Mouse (Mus musculus) gastrocnemius, adult 8-10 months (tissue): ENCODE data around the gene Dpp9. TPM values are rescaled to one million over a fixed set of nuclear protein-coding genes. Genes with fewer than 3 reads are reported as not detected.
"Not testable (repeated sequence)": the region's sequence is repeated elsewhere in the genome, so short reads cannot be mapped to it uniquely, and the experiment has no call there.

Experiments
- DNase-seq, 2 experiments: peaks; one replicate each; pipeline ENCODE4 v3.0.0; 2022; ENCODE audit warnings: low spot score in 2 of 2
- total RNA-seq, 4 experiments: library from RNA; stranded (reverse); gene quantifications; 2 replicates each; pipeline ENCODE4 v1.2.4; 2022

Dpp9 gene
- total RNA-seq = 10 to 100 TPM; 37.9 to 45.7 (median 43.0) TPM

- DNase-seq = peak; percentile 83 to 86
These were observed at the start of gene Dpp9 for GRCm38 (mm10) chr17:56218377-56219191. Dpp9 (minus strand) TSS chr17:56218905.

DNA sequence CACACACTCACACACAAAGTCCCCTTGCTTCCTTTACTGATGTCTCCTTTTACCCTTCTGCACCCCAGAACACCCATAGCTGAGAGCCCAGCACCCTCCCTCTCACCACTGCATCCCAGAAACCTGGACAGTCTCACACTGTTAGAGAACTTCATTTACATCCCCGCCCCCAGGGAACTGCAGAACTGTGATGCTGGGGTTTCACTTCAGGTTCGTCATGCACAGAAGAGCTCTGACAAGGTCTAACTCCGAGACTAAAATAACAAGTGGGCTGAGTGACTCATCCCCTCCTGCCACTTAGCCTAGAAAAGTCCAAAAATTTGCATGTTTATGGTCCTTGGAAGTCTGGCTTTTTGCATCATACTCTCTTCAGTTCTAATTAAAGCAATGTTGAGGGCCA is 47.6 kb upstream of the Dpp9 start:
- no peak for DNase-seq

DNA sequence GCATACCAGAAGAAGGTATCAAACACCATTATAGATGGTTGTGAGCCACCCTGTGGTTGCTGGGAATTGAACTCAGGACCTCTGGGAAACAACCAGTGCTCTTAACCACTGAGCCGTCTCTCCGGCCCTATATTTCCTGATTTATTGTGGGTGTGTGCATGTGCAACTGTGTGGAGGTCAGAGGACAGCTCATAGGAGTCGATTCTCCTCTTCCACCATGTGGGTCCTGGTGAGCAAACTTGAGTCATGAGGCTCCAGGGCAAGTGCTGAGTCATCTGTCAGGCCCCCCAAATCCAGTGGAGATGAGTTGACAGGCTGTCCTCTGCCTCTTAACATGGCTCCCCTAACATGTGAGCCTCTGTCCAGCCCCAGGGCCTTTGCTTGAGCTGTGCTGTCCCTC is 47.2 kb upstream of the Dpp9 start:
- DNase-seq = no peak

GRCm38 (mm10) chr17:56265011-56265410 is 46.3 kb upstream of the Dpp9 start:
- no peak for DNase-seq

GRCm38 (mm10) chr17:56264020-56264419 is 45.3 kb upstream of the Dpp9 start:
- DNase-seq = peak; percentile 74 to 76

DNA sequence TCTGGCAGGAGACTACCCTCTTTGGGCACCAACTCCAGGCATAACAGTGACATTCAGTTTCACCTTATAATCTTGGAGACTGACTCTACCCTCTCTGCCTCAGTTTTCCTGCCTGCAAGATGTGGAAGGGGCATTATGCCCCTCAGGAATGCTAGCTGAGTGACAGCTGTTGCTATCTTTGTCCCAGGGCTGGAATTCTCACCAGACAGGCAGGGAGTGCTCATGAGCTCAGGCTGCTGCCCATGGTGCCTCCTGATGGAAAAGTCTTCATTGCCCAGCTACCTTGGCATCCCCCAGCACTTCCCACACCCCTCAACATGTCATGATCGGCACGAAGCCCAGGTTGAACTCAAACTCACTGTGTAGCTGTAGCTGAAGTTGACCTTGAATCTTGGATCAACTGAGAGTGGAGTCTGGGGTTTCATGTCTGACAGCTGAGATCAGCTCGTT is 44.0 kb upstream of the Dpp9 start:
- DNase-seq = peak; percentile 63 to 77

GRCm38 (mm10) chr17:56261166-56261565 is 42.5 kb upstream of the Dpp9 start:
- peak; percentile 75 to 81 for DNase-seq

GRCm38 (mm10) chr17:56259301-56260037 is 40.8 kb upstream of the Dpp9 start:
- no peak for DNase-seq

GRCm38 (mm10) chr17:56258812-56259211 is 40.1 kb upstream of the Dpp9 start:
- not testable (repeated sequence) for DNase-seq

DNA sequence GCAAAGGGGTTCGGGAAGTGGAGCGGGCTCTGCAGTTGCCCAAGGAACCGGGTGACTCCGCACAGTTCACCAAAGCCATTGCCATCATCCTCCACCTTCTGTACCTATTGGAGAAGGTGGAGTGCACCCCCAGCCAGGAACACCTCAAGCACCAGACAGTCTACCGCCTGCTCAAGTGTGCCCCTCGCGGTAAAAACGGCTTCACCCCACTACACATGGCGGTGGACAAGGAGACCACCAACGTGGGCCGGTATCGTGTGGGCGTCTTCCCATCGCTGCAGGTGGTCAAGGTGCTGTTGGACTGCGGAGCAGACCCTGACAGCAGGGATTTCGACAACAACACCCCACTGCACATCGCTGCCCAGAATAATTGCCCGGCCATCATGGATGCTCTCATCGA is 39.6 kb upstream of the Dpp9 start:
- not testable (repeated sequence) for DNase-seq

DNA sequence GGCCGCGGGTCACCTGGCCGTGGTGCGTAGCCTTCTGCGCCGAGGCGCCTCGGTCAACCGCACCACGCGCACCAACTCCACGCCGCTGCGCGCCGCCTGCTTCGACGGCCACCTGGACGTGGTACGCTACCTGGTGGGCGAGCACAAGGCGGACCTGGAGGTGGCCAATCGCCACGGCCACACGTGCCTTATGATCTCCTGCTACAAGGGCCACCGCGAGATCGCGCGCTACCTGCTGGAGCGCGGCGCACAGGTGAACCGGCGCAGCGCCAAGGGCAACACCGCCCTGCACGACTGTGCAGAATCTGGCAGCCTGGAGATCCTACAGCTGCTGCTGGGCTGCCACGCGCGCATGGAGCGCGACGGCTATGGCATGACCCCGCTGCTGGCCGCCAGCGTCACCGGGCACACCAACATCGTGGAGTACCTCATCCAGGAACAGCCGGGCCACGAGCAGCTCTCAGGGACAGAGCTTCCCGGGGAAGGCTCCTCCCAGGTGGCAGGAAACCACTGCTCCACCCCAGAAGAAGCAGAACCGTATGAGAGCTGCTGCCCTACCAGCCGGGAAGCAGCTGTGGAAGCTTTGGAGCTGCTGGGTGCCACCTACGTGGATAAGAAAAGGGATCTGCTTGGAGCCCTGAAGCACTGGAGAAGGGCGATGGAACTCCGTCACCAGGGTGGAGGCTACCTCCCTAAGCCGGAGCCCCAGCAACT is 38.6 kb upstream of the Dpp9 start:
- peak in 1 of 2 experiments; percentile 42 for DNase-seq

GRCm38 (mm10) chr17:56256239-56256881 is 37.7 kb upstream of the Dpp9 start, which contains the start of gene Fem1a:
Fem1a (plus strand) TSS chr17:56256810.
- DNase-seq = peak; percentile 89 to 94

DNA sequence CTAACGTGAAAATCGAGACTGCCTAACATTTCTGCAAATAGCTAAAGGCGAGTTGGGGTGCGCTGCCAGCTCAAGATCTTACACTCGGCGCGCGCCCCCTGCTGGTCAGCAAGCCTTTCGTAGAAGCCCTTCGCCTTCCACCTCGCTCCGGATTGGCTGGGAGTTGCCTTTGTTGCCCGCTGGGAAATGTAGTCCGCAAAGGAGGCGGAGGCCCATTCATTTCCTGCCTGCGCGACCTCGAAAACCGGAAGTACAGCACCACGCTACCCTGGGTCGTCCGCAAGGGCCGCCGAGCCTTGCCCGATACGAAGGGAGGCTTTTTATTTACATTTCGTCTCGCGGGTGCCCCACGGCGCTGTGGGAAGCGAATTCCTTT is 37.1 kb upstream of the Dpp9 start:
- DNase-seq = peak; percentile 96 to 97

DNA sequence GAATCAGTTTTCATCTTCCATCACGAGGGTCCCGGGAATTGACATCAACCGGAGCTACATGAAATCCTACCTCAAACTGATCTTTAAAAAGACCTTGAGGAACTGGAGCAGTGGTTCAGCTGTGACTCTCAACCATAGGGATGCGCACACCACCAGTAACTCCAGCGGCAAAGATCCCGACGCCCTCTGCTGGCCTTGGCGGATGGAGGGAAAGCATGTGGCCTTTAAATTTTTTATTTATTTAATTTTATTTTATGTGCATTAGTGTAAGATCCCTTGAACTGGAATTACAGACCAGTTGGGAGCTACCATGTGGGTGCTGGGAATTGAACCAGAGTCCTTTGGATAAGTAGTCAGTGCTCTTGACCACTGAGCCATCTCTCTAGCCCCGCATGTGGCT is 36.7 kb upstream of the Dpp9 start:
- no peak for DNase-seq

DNA sequence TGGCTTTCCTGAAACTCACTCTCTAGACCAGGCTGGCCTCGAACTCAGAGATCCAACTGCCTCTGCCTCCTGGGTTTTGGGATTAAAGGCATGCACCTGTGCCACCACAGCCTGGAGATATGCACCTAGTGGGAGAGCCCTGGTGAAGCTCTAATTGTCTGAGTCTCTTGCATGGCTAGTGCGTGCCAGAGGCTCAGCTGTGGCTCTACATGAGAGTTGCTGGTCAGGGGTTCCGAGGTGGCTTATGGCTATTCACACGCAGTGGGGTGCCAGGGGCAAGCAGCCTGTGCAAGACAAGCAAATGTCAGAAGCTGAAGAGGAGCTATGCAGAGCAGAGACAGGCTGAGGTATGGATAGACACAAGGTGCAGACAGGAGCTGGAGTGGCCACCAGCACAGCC is 36.0 kb upstream of the Dpp9 start:
- DNase-seq = no peak

DNA sequence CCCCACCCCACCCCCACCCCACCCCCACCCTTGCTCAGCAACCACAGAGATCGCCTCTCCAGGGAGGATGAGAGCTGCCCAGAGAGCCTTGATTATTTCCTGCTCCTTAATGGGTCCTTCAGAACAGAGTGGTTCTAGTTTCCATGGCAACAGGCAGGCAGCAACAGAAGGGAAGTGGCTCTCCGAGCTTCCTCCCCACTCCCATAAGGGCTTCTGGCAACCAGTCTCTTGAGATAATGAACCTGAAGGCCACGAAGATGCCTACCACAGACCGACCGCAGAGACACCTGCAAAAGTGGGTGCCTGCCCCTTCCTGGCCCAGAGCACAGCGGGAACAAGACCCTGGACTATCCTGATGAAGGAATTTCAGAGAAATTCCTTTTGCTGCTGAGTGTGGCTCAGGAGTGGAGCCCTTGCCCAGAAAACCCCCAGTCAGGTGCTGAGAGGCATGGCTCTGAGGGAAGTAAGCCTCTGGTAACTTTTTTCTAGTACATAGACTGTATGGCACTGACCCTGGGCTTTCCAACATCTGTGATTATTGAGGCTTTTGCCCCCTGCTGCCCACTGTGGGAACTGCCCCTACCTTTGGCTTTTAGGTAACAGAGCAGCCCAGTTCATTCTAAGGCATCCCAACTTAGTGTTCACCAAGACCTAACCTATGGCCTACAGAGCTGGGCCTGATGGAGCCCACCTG is 32.6 kb upstream of the Dpp9 start:
- peak; percentile 44 to 54 for DNase-seq

DNA sequence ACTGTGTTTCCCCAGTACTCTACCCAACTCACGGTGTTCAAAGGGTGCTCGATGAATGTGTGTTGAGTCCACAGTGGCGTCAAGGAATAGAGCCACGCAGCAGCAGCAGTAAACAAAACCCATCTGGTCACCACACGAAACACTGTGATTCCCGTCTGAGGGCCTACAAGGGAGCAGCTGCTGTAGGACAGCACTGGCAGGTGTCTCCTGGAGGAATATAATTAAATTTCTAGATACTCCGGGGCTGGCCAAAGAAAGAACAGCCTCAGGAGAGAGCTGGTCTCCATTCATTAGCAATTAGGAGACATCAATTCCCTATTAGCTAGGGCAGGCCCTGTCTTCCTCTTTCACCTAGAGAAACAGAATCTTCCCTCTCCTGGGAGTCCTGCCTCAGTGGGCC is 26.9 kb upstream of the Dpp9 start:
- no peak for DNase-seq

GRCm38 (mm10) chr17:56241541-56242401 is 23.1 kb upstream of the Dpp9 start:
- peak; percentile 66 for DNase-seq

DNA sequence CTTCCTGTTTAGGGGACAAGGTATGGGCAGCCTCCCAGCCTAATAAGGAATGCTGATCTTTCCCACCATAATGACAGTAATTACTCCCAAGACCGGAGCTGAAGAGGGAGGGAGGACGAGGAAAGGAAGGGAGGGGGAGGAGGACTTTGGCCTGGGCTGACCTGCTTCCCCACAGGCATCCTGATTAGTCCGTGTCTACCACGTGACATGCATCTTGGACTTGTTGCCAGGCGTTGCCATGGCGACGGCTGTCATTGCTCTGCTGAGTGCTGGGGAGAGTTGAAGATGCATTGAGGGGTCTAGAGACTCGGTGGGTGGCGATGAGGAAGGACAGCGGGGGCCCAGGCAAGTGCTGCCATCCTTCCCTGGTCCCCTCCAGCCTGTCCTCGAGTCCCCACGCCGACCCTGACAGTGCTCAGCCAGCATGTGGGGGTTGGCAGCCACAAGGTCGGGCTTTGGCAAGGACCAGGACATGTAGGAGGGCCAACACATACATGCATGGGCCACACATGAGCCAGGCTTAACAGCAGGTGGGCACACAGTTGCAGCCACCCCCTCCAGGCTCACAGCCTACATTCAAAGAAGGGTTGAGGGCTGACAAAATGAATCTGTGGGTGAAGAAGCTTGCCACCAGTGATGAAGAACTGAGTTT is 15.2 kb upstream of the Dpp9 start:
- no peak for DNase-seq
